Comparison of ENCODE assay signal across 3 mouse cellular contexts in the genomic region with DNA sequence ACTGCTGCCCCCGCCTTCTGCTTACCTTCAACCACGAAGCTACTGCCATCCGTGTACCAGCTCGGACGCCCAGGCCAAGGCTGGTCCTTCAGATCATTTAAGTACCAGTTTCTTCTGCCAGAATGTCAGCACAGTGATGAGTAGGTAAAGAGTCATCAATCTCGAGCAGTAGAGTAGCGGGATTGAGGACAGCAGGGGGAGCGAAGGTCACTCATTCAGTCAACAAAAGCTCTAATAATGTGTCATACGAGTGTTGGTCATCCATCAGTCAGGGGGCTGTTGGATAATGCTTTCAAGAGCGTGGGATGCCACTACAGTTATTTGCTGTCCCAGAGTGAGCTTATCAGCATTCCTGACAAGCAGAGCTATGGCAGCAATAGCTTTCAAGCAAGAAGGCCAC. TPM values are rescaled to one million over a fixed set of nuclear protein-coding genes. Genes with fewer than 3 reads are reported as not detected.
"Had no signal": no experiment of that assay in that cellular context is flagged by ENCODE, and none has a peak within 500 bp of the region (broad histone marks: within the 10 kb centered on the region; RNA-seq: fewer than 3 reads in every experiment).

No protein-coding gene starts in this region.

RNA-seq across cellular contexts. Expression of a gene that starts 44.0 kb away (rescaled TPM):
- total RNA-seq: monocyte, adult 5-6 weeks; neutrophil, adult 5-6 weeks had no signal
- polyA plus RNA-seq: macrophage had no signal
